Mouse (Mus musculus) forebrain, embryonic 15.5 days (tissue): Measurements from ENCODE around the gene Disp3. TPM values are rescaled to one million over a fixed set of nuclear protein-coding genes. Genes with fewer than 3 reads are reported as not detected.
A peak's percentile ranks its signal among the peaks of the same experiment; 100 is the strongest.

Source experiments
- ATAC-seq: fragments of 200-750 bp; cut with Nextera tagmentation; replicated peaks from 2 replicates; pipeline ENCODE4 v1.8.0; 2017; ENCODE audit warnings: mild to moderate bottlenecking, moderate TSS enrichment, moderate library complexity
- H3K27ac ChIP-seq: fragments of 300-500 bp; sonication (generic); replicated peaks from 2 replicates; pipeline ENCODE4 v1.5.1; 2015; ENCODE audit warnings: mild to moderate bottlenecking, inconsistent platforms
- H3K27me3 ChIP-seq: fragments of 300-500 bp; sonication (generic); 2 replicates; pipeline ENCODE4 v1.6.1; 2015; ENCODE audit warnings: inconsistent platforms
- H3K36me3 ChIP-seq: fragments of 300-500 bp; sonication (generic); 2 replicates; pipeline ENCODE4 v1.6.1; 2015; ENCODE audit warnings: mild to moderate bottlenecking, inconsistent platforms
- H3K4me1 ChIP-seq: fragments of 300-500 bp; sonication (generic); 2 replicates; pipeline ENCODE4 v1.6.1; 2015; ENCODE audit warnings: inconsistent platforms
- H3K4me2 ChIP-seq: fragments of 300-500 bp; sonication (generic); replicated peaks from 2 replicates; pipeline ENCODE4 v1.6.1; 2015; ENCODE audit warnings: mild to moderate bottlenecking, inconsistent platforms
- H3K4me3 ChIP-seq: fragments of 300-500 bp; sonication (generic); 2 replicates; pipeline ENCODE4 v1.5.1; 2015; ENCODE audit warnings: mild to moderate bottlenecking, inconsistent platforms
- H3K9ac ChIP-seq: fragments of 300-500 bp; sonication (generic); replicated peaks from 2 replicates; pipeline ENCODE4 v1.6.1; 2015; ENCODE audit warnings: mild to moderate bottlenecking, inconsistent platforms
- H3K9me3 ChIP-seq: fragments of 300-500 bp; sonication (generic); 2 replicates; pipeline ENCODE4 v1.6.1; 2016; ENCODE audit warnings: inconsistent platforms
- WGBS: fragments of 180-500 bp; shearing (Covaris S2); methylation state at CpG from one replicate; pipeline ENCODE4 v1.1.7; 2015; ENCODE audit warnings: mixed read lengths; 5-methylcytosine and 5-hydroxymethylcytosine counted together
- polyA plus RNA-seq: library from polyadenylated mRNA; unstranded; fragments of >200 nt; fragmentation: Nextera tagmentation; extraction: Ambion mirVana; gene quantifications from 2 replicates; pipeline ENCODE4 v1.2.1, GENCODE M21; 2015

Disp3 gene
- polyA plus RNA-seq, 1 experiment from 2014 or later = 11.5 TPM

DNA sequence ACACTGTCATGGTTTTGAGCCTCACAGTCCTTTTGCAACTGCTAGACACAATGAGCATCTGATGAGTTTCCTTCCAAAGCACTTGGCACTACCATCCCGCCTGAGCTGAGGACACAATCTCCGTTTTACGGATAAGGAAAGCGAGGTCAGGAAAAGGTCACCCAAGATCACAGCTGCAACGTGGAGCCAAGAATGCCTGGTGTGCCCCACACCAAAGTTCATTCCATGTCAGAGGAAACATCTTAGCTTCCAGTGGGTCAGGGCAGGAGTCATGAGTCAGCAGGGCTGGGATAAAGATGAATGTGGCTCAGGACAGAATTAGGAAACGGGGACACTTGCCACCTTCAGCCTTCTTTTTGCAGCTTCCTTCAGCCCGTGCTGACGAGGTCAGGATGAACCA is 25.8 kb upstream of the Disp3 start:
- no peak for ATAC-seq
- H3K27ac ChIP-seq = peak overlapping the region; percentile 71
- no peak overlapping the region for H3K4me3 ChIP-seq
- H3K4me2 ChIP-seq = no peak overlapping the region
- H3K36me3 ChIP-seq = no peaks in the 10 kb centered on the region
- peaks cover 41% of the 10 kb centered on the region for H3K4me1 ChIP-seq
- H3K27me3 ChIP-seq = no peaks in the 10 kb centered on the region
- 49% methylated on average over 8 of the region's 8 CpGs for WGBS
- no peaks in the 10 kb centered on the region for H3K9me3 ChIP-seq
- H3K9ac ChIP-seq = no peak overlapping the region

GRCm38 (mm10) chr4:148312296-148313116 is 24.7 kb upstream of the Disp3 start:
- H3K4me2 ChIP-seq = no peak overlapping the region
- H3K9me3 ChIP-seq = no peaks in the 10 kb centered on the region
- no peak overlapping the region for H3K27ac ChIP-seq
- no peak overlapping the region for H3K4me3 ChIP-seq
- no peak overlapping the region for H3K9ac ChIP-seq
- 71% methylated on average over 16 of the region's 16 CpGs for WGBS
- H3K36me3 ChIP-seq = no peaks in the 10 kb centered on the region
- H3K4me1 ChIP-seq = peaks cover 41% of the 10 kb centered on the region
- no peaks in the 10 kb centered on the region for H3K27me3 ChIP-seq
- no peak for ATAC-seq

- Histone ChIP-seq H3K27me3 (no peaks in the 10 kb centered on the region), H3K4me3 (no peak overlapping the region), H3K4me2 (no peak overlapping the region), H3K9me3 (no peaks in the 10 kb centered on the region), H3K27ac (no peak overlapping the region), H3K4me1 (peaks cover 48% of the 10 kb centered on the region), H3K36me3 (no peaks in the 10 kb centered on the region), H3K9ac (no peak overlapping the region)
- WGBS = 83% methylated on average over 7 of the region's 7 CpGs
- no peak for ATAC-seq
Observed at GRCm38 (mm10) chr4:148310845-148311244, 23.1 kb upstream of the Disp3 start.

GRCm38 (mm10) chr4:148310126-148310525 is 22.4 kb upstream of the Disp3 start:
- Histone ChIP-seq H3K4me2 (no peak overlapping the region), H3K4me3 (no peak overlapping the region), H3K9me3 (no peaks in the 10 kb centered on the region), H3K4me1 (peaks cover 41% of the 10 kb centered on the region), H3K36me3 (no peaks in the 10 kb centered on the region), H3K9ac (no peak overlapping the region), H3K27ac (no peak overlapping the region), H3K27me3 (no peaks in the 10 kb centered on the region)
- no peak for ATAC-seq
- 44% methylated on average over 4 of the region's 4 CpGs for WGBS

DNA sequence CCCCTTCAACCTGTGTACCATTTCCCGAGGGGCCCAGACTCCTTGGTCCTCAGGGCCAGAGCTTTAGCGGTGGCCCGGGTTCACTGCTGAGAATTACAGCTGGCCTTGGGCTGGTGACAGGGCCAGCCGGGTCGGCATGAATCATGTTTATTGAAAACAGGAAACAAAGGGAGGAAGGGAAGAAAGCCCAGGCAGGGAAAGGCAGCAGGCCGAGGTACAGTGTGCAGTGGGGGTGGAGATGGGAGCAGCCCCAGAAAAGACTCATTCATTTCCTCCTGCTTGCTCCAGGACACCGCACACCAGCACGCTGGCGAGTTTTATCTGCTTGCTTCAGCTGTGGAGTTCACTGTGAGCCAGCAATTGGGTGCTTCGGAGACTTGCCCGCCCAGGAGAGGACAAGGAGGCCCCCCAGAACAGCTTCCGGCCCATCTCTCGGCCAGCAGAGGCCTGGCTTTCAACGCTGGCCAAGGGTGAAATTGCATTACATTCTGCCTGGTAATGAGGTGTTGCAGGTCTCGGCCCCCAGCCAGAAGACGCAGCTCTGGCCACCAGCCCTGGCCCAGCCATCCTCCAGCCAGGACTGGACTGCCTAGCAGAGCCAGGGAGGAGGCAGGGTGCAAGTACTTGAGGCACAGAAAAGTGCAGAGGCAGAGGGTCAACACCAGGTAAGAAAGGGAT is 18.8 kb upstream of the Disp3 start:
- 6% methylated on average over 16 of the region's 16 CpGs for whole genome bisulfite sequencing
- peaks cover 14% of the 10 kb centered on the region for H3K4me1 ChIP-seq
- no peak overlapping the region for H3K4me2 ChIP-seq
- H3K36me3 ChIP-seq = no peaks in the 10 kb centered on the region
- no peak overlapping the region for H3K27ac ChIP-seq
- ATAC-seq = peak; percentile 61
- H3K9me3 ChIP-seq = no peaks in the 10 kb centered on the region
- H3K4me3 ChIP-seq = no peak overlapping the region
- H3K27me3 ChIP-seq = no peaks in the 10 kb centered on the region
- H3K9ac ChIP-seq = no peak overlapping the region

GRCm38 (mm10) chr4:148298720-148299119 is 11.0 kb upstream of the Disp3 start:
- Histone ChIP-seq H3K9me3 (no peaks in the 10 kb centered on the region), H3K27ac (no peak overlapping the region)
- ATAC-seq = no peak

DNA sequence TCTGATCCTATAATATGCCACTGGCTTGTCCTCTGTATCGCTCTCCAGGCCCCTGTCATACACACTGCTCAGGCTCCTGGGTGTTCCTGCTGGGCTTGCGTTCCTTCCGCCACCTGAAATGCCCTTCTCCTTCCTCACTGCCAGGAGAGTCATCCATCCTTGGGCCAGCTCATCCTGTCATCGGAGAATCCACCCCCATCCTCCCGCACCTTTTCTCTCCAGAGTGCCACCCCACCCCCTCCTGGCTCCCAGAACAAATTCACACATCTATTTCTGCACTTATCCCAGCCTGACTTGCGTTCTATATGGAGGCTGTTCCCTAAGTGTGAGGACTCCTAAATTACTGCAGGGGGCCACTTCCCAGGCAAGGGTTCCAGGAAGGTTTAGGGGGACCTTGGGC is 9.9 kb upstream of the Disp3 start:
- H3K4me2 ChIP-seq = no peak overlapping the region
- no peak overlapping the region for H3K27ac ChIP-seq
- no peaks in the 10 kb centered on the region for H3K27me3 ChIP-seq
- no peak overlapping the region for H3K4me3 ChIP-seq
- no peak for ATAC-seq
- no peak overlapping the region for H3K9ac ChIP-seq
- H3K36me3 ChIP-seq = no peaks in the 10 kb centered on the region
- peaks cover 13% of the 10 kb centered on the region for H3K4me1 ChIP-seq
- no peaks in the 10 kb centered on the region for H3K9me3 ChIP-seq
- whole genome bisulfite sequencing = 77% methylated on average over 6 of the region's 6 CpGs

More at GRCm38 (mm10) chr4:148298720-148299119, 11.0 kb upstream of the Disp3 start:
- peaks cover 3% of the 10 kb centered on the region; the same call in 1 of the 2 replicates for H3K4me1 ChIP-seq
- no peaks in the 10 kb centered on the region for H3K27me3 ChIP-seq
- no peak overlapping the region for H3K9ac ChIP-seq
- no peak overlapping the region for H3K4me2 ChIP-seq
- 62% methylated on average over 5 of the region's 5 CpGs for WGBS
- H3K36me3 ChIP-seq = no peaks in the 10 kb centered on the region
- no peak overlapping the region for H3K4me3 ChIP-seq

DNA sequence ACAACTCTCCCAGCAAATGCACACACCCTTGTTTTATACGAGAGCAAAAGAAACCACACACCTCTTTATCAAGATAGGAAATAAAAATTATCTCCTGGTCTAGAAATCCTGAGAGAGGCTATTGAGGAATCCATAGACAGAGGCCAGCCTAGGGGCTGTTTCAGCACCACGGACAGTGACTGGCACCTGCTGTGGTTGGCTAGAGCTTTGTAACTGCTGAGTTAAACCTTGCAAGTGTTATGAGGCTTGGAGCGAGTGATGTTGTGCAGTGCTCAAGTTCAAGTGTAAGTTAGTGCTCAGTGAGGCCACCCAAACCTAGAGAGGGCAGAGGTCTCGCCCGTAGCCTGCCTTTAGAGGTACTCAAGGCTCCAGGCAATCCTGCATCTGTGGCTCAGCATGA is 5.6 kb upstream of the Disp3 start:
- Histone ChIP-seq H3K27ac (no peak overlapping the region), H3K9me3 (no peaks in the 10 kb centered on the region), H3K9ac (no peak overlapping the region), H3K27me3 (no peaks in the 10 kb centered on the region), H3K4me3 (no peak overlapping the region), H3K4me2 (no peak overlapping the region), H3K36me3 (no peaks in the 10 kb centered on the region), H3K4me1 (peaks cover 47% of the 10 kb centered on the region)
- ATAC-seq = no peak
- 23% methylated on average over 5 of the region's 5 CpGs for WGBS

GRCm38 (mm10) chr4:148291849-148292248 is 4.1 kb upstream of the Disp3 start:
- Histone ChIP-seq H3K9ac (no peak overlapping the region), H3K27me3 (no peaks in the 10 kb centered on the region), H3K4me3 (no peak overlapping the region), H3K9me3 (no peaks in the 10 kb centered on the region), H3K4me1 (peaks cover 52% of the 10 kb centered on the region), H3K36me3 (no peaks in the 10 kb centered on the region), H3K27ac (peak overlapping the region; percentile 77), H3K4me2 (no peak overlapping the region)
- peak; percentile 20 for ATAC-seq
- WGBS = 7% methylated on average over 10 of the region's 10 CpGs

GRCm38 (mm10) chr4:148291080-148291479 is 3.3 kb upstream of the Disp3 start:
- H3K27me3 ChIP-seq = no peaks in the 10 kb centered on the region
- H3K4me1 ChIP-seq = peaks cover 60% of the 10 kb centered on the region
- 32% methylated on average over 2 of the region's 2 CpGs for WGBS

GRCm38 (mm10) chr4:148288055-148288549 is 337 bp upstream of the Disp3 start:
- H3K4me2 ChIP-seq = peak overlapping the region; percentile 71
- ATAC-seq = peak; percentile 94
- H3K4me1 ChIP-seq = peaks cover 76% of the 10 kb centered on the region
- no peaks in the 10 kb centered on the region for H3K9me3 ChIP-seq
- no peaks in the 10 kb centered on the region for H3K36me3 ChIP-seq
- no peaks in the 10 kb centered on the region for H3K27me3 ChIP-seq
- WGBS = 2% methylated on average over 32 of the region's 32 CpGs
- H3K27ac ChIP-seq = peak overlapping the region; percentile 87
- peak overlapping the region; percentile 79 for H3K4me3 ChIP-seq
- H3K9ac ChIP-seq = peak overlapping the region; percentile 83

More at GRCm38 (mm10) chr4:148291080-148291479, 3.3 kb upstream of the Disp3 start:
- no peak for ATAC-seq
- H3K9ac ChIP-seq = no peak overlapping the region
- H3K36me3 ChIP-seq = no peaks in the 10 kb centered on the region
- H3K27ac ChIP-seq = peak overlapping the region; percentile 77; the same call in 1 of the 2 replicates
- H3K4me2 ChIP-seq = no peak overlapping the region
- H3K9me3 ChIP-seq = no peaks in the 10 kb centered on the region
- H3K4me3 ChIP-seq = no peak overlapping the region

- H3K9me3 ChIP-seq = no peaks in the 10 kb centered on the region
- peak overlapping the region; percentile 79 for H3K4me3 ChIP-seq
- no peaks in the 10 kb centered on the region for H3K27me3 ChIP-seq
- no peaks in the 10 kb centered on the region for H3K36me3 ChIP-seq
- H3K27ac ChIP-seq = peak overlapping the region; percentile 87
- H3K4me2 ChIP-seq = peak overlapping the region; percentile 71
- no peak for ATAC-seq
- H3K4me1 ChIP-seq = peaks cover 69% of the 10 kb centered on the region
- H3K9ac ChIP-seq = peak overlapping the region; percentile 83
- under 1% methylated on average over 20 of the region's 20 CpGs for WGBS
Observed at GRCm38 (mm10) chr4:148287041-148287440, 724 bp downstream of the Disp3 start.
